Mouse (Mus musculus) left cerebral cortex, adult 18-20 months (tissue): ENCODE measurements around the gene Sec16a. TPM values are rescaled to one million over a fixed set of nuclear protein-coding genes. Genes with fewer than 3 reads are reported as not detected.
A peak's percentile ranks its signal among the peaks of the same experiment; 100 is the strongest.
"Not testable (repeated sequence)": the region's sequence is repeated elsewhere in the genome, so short reads cannot be mapped to it uniquely, and the experiment has no call there.

Source experiments
- DNase-seq, 2 experiments: peaks; one replicate each; pipeline ENCODE4 v3.0.0; 2021 to 2022; ENCODE audit warnings: low spot score in 2 of 2, mixed read lengths in 1 of 2
- microRNA-seq, 2 experiments: library from miRNA; unstranded; fragments of <30 nt; microRNA quantifications; one replicate each; pipeline ENCODE4 v1.2.0; 2021
- total RNA-seq, 2 experiments: library from RNA; stranded (reverse); gene quantifications; 2 replicates each; pipeline ENCODE4 v1.2.3; 2021

The Sec16a gene
- total RNA-seq, 2 experiments from 2014 or later = 42.7 to 46.0 TPM

DNA sequence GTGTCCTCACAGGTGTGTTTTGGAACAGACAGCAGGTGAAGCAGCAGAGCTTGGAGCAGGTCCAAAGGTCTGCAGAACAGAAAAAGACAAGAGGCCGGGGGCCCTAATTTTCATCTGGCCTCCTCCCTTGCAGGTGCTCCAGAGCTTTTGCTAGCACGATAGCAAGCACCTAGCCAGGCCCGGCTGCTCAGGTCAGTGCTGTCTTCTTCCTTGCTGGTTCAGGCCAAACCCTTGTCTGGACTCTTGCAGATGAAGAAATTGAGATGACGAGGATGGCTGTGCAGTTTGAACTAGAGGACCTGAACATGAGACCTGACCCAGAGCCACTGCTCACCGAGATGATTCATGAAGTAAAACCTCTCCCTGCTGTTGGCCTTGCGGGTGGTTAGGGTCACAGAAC is 53.4 kb downstream of the Sec16a start:
- DNase-seq = no peak

DNA sequence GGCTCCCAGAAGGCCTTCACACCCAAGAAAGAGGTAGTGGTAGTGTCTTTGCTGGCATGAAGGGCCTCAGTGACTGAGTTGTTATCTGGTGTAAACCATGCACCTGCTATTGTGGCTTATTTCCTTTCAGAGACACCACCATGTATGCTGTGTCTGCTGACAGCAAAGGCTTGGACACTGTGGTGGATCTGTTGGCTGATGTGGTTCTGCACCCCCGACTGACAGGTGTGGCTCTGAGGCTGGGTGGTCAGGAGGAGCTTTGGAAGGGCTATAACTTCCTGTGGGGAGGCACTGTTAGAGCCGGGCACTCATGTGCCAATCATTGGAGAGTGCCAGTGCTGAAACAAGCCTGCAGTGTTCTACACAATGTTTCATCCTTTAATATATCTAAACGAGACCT is 54.1 kb downstream of the Sec16a start:
- DNase-seq = no peak

- DNase-seq = peak; percentile 82 to 88
Measured at GRCm38 (mm10) chr2:26389154-26389690, 55.8 kb downstream of the Sec16a start, which contains the start of the genes Entr1 and Pmpca. TSS of gene Entr1 (minus strand) at chr2:26389316. TSS of gene Pmpca (plus strand) at chr2:26389339.

DNA sequence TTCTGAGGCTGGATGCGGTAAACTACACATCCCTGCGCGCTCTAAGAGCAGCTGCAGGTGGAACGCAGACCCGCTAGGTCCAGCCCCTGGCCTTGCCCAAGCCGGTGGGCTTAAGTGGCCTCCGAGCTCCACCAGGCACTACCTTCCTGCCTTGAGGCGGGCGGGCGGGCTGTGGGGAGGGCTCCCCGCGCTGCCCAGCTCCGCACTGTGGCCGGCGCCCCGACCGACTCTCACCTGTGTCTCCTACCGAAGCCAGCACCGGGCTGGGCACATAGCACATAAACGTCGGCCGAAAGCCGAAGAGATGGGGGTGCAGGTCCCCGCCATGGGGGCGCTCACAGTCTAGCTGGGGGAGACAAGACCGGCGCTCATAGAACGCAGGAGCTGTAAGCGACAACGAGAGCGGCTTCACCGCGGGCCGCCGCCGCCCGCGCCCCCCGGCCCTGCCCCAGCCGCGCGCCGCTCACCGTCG is 56.3 kb downstream of the Sec16a start:
- DNase-seq = no peak

- no peak for DNase-seq
Measured at GRCm38 (mm10) chr2:26387713-26388112, 57.3 kb downstream of the Sec16a start.

DNA sequence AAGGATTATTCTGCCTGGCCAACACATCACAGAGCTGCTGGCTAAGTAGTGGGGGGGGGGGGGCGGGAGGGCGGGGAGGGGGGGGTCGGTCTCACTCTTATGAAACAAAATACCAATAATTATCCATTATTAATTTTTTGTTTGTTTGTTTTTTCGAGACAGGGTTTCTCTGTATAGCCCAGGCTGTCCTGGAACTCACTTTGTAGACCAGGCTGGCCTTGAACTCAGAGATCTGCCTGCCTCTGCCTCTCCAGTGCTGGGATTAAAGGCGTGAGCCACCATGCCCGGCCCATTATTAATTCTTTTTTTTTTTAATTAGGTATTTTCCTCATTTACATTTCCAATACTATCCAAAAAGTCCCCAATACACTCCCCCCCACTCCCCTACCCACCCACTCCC is 64.1 kb downstream of the Sec16a start:
- not testable (repeated sequence) for DNase-seq

- peak; percentile 84 to 89 for DNase-seq
Measured at GRCm38 (mm10) chr2:26380131-26380771, 64.8 kb downstream of the Sec16a start, which contains the start of gene Snapc4. TSS of gene Snapc4 (minus strand) at chr2:26380653.

DNA sequence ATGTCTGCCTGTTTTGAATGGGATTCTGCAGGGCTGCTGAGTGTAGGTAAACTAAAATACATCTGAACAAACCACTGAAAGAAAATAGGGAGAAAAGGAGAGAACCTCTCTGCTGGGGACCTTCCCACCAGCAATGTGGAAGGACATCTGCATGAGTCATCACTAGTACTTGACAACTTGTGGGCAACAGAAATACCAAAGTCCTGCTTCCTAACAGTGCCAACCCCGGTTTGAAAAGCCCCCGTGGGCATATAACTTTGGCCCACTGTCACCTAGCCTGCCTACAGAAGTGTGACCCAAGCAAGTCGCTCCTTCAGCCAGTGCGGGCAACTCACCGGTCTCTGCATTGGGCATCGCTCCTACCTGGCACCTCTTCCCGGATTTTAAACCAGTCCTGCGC is 72.6 kb downstream of the Sec16a start:
- no peak for DNase-seq

DNA sequence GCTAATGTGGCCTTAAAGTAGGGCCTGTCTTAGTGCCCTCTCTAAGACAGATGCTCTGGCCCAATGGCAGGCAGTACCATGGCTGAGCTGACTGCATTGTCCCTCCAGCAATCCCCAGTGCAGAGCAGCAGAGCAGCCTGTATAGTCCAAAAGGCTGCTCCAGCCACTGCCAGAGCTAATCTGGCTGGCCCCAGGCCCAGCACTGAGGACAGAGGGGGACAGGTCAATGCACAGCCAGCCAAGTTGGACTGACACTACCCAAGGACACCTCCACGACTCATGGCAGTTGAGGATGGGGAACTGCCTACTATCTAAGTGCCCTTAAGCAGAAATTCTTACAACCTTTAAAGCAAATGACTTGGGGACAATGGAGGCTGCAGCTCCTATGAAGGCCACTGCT is 76.4 kb downstream of the Sec16a start:
- DNase-seq = no peak

GRCm38 (mm10) chr2:26367911-26368310 is 77.1 kb downstream of the Sec16a start:
- DNase-seq = no peak

GRCm38 (mm10) chr2:26364738-26365465 is 80.1 kb downstream of the Sec16a start:
- no peak for DNase-seq

- DNase-seq = no peak
Measured at GRCm38 (mm10) chr2:26363481-26363880, 81.5 kb downstream of the Sec16a start.

DNA sequence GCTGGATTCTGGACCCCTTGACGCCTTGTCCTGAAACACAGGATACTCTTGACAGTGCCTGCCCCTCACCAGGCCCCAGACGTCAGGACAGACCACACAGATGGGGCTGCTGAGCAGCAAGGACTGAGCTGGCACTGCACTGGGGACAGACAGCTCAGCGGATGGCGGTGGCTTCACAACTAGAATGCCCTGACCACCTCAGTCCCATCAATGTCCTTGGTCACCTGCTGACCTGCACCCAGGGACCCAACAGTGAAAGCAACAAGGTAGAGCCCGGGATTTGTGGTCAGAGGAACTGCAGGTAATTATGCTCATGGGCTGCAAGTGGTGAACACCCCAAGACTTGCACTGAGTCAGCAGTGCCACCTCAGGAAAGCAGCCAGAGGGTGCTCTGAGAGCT is 82.0 kb downstream of the Sec16a start:
- no peak for DNase-seq

GRCm38 (mm10) chr2:26360772-26361171 is 84.2 kb downstream of the Sec16a start, which contains the start of gene Card9:
TSS of gene Card9 (minus strand) at chr2:26360918.
- DNase-seq = no peak

DNA sequence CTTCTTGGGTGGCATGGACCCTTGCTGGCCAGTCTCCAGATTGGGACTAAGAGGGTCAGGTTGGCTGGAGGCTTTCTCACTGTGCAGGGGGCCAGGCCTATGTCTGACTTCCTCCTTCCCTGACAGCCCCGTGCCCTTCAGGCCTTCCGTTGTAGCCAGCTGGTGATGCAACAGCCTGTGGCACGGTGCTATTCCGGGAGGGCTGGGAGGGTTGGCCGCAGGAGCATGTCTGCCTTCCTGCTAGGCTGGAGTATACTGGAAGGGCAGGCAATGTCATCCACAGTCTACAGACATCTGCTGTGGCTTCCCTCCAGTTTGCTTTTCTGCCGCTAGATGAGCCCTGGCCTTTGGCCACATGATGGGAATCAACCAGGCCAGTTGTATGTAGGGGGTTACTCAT is 85.0 kb downstream of the Sec16a start:
- peak in 1 of 2 experiments; percentile 1 for DNase-seq

Small RNA genes lying within 50 kb of the gene (microRNA-seq; reads per million reads assigned to microRNA genes)
- gene Mir6996 = 0.50 to 0.85 reads per million in 2 experiments

Other genes with a start within 250 kb of the Sec16a start
- gene Lhx3, start 236.9 kb downstream of the Sec16a start, total RNA-seq = under 1 TPM in 1 of 2 experiments, not detected in 1; 0.40 TPM
- gene Qsox2, start 207.7 kb downstream of the Sec16a start, total RNA-seq = 10 to 100 TPM; 20.5 to 23.1 TPM
- 1 to 10 TPM; 2.2 to 2.6 TPM for gene Ccdc187, start 150.7 kb downstream of the Sec16a start, total RNA-seq
- 10 to 100 TPM; 50.5 to 61.3 TPM for gene Gpsm1, start 129.7 kb downstream of the Sec16a start, total RNA-seq
- 10 to 100 TPM; 27.7 to 29.4 TPM for gene Dnlz, start 93.1 kb downstream of the Sec16a start, total RNA-seq
- 1 to 10 TPM; 1.2 to 2.6 TPM for gene Card9, start 84.3 kb downstream of the Sec16a start, total RNA-seq
- gene Snapc4, start 64.6 kb downstream of the Sec16a start, total RNA-seq = 10 to 100 TPM; 51.8 to 69.8 TPM
- 100 to 1,000 TPM; 139 to 145 TPM for gene Entr1, start 55.9 kb downstream of the Sec16a start, total RNA-seq
- gene Pmpca, start 55.9 kb downstream of the Sec16a start, total RNA-seq = 10 to 100 TPM; 91.5 to 95.8 TPM
- 10 to 100 TPM; 21.5 to 22.8 TPM for gene Inpp5e, start 36.0 kb downstream of the Sec16a start, total RNA-seq
- gene Notch1, start 71.4 kb upstream of the Sec16a start, total RNA-seq = 10 to 100 TPM; 17.8 to 19.1 TPM
- gene Egfl7, start 134.8 kb upstream of the Sec16a start, total RNA-seq = 10 to 100 TPM; 65.1 to 72.0 TPM
- gene Gm20532, start 141.4 kb upstream of the Sec16a start, total RNA-seq = not detected
- gene Agpat2, start 159.2 kb upstream of the Sec16a start, total RNA-seq = 1 to 10 TPM; 1.6 to 2.5 TPM
- 10 to 100 TPM; 74.1 to 77.2 TPM for gene Fam69b, start 183.2 kb upstream of the Sec16a start, total RNA-seq
- gene Lcn4, start 226.1 kb upstream of the Sec16a start, total RNA-seq = not detected